Mouse (Mus musculus) kidney, adult 2 months (tissue): Measurements from ENCODE around the gene Gm9117.
"Not testable (repeated sequence)": the region's sequence is repeated elsewhere in the genome, so short reads cannot be mapped to it uniquely, and the experiment has no call there.

Source experiments
- CTCF ChIP-seq: fragments of 200-500 bp; conservative IDR thresholded peaks from 2 replicates; pipeline ENCODE4 v1.5.1; 2011; ENCODE audit warnings: low read depth, mild to moderate bottlenecking, control low read depth, low read length, moderate library complexity, mixed read lengths; ENCODE audit not compliant: insufficient read depth, insufficient read length
- POLR2A ChIP-seq: fragments of 200-500 bp; IDR thresholded peaks from one replicate; pipeline ENCODE4 v1.6.1; 2011; ENCODE audit warnings: low read depth, low read length, control low read depth

- TF ChIP-seq POLR2A, CTCF: not testable (repeated sequence)
Observed at GRCm38 (mm10) chr3:93961214-93961613, 17.9 kb upstream of the Gm9117 start, which contains the start of gene Tdpoz5.
